9 mouse cellular contexts compared by ENCODE assay signal in the genomic region with DNA sequence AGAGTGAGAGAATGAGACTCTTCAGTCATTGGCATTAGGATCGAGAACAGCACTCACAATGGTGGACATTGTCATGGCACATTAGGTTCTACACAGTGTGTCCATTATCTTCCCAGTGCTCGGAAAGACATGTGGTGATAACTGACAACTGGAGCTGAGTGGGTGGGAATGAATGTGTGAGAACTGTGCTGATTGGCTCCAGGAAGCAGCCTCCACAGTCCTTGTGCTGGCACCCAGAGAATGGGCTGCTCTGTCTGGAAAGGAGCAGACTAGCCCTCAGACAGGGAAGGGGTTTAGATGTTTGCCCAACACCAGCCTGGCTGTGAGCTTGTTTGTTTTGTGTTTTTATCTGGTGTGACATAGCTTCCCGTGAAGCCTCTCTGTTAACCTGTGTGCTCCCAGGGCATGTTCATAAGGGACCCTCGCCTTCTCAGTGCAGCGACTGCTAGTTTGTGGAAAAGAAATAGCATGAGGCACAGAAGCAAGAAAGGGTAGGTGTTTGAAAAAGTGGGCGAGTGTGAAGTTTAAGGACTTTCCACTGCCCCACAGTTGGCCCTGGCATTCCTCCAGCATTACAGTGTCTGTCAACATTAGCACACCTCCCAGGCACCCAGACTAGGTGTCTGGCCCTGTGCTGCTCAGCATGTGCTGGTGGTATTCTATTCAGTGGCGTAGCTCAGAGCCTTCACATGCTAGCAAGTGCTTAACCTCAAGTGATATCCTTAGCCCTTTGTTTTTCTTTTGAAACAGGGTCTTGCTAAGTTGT. TPM values are rescaled to one million over a fixed set of nuclear protein-coding genes. Genes with fewer than 3 reads are reported as not detected.
DNase-seq lines count a peak whose midpoint lies in the region; ATAC-seq and TF ChIP-seq lines count a peak whose summit lies in the region.
"Had no signal": no experiment of that assay in that cellular context is flagged by ENCODE, and none has a peak within 500 bp of the region (broad histone marks: within the 10 kb centered on the region; RNA-seq: fewer than 3 reads in every experiment).

No protein-coding gene starts in this region.

- WGBS in heart, embryonic 11.5 days (ENCODE audit: insufficient replicate concordance) = 36% methylated on average over 7 of the region's 7 CpGs
- 40% methylated on average over 7 of the region's 7 CpGs for WGBS in hindbrain, postnatal 0 days
- WGBS in liver, embryonic 16.5 days (ENCODE audit: insufficient replicate concordance) = 47% methylated on average over 7 of the region's 7 CpGs
- 68% methylated on average over 7 of the region's 7 CpGs for WGBS in kidney, embryonic 16.5 days

- no peaks in the 10 kb centered on the region for H3K36me3 ChIP-seq in heart, embryonic 11.5 days (ENCODE audit: control insufficient read depth, insufficient read depth, low read length)
- no peaks in the 10 kb centered on the region for H3K36me3 ChIP-seq in hindbrain, postnatal 0 days (ENCODE audit: insufficient read depth, low read length)
- no peaks in the 10 kb centered on the region for H3K36me3 ChIP-seq in liver, embryonic 16.5 days (ENCODE audit: control insufficient read depth, insufficient read depth)
- no peaks in the 10 kb centered on the region for H3K36me3 ChIP-seq in kidney, embryonic 16.5 days (ENCODE audit: insufficient read depth, low read length)

- H3K4me3 ChIP-seq in heart, embryonic 11.5 days (ENCODE audit: low read depth, low read length) = no peak overlapping the region
- no peak overlapping the region for H3K4me3 ChIP-seq in hindbrain, postnatal 0 days (ENCODE audit: low read length)
- no peak overlapping the region for H3K4me3 ChIP-seq in liver, embryonic 16.5 days (ENCODE audit: low read depth, low read length)
- H3K4me3 ChIP-seq in kidney, embryonic 16.5 days (ENCODE audit: low read length) = no peak overlapping the region

- no peaks in the 10 kb centered on the region for H3K9me3 ChIP-seq in heart, embryonic 11.5 days (replicated peaks; ENCODE audit: control insufficient read depth, low read length)
- H3K9me3 ChIP-seq in hindbrain, postnatal 0 days (ENCODE audit: low read length) = no peaks in the 10 kb centered on the region
- no peaks in the 10 kb centered on the region for H3K9me3 ChIP-seq in liver, embryonic 16.5 days (replicated peaks; ENCODE audit: control insufficient read depth, low read length)
- no peaks in the 10 kb centered on the region for H3K9me3 ChIP-seq in kidney, embryonic 16.5 days (ENCODE audit: low read length)

- TF ChIP-seq CTCF in hindbrain, postnatal 0 days (IDR thresholded peaks at IDR 0.05; ENCODE audit: low read depth) = no peak

- peaks cover 19% of the 10 kb centered on the region for H3K4me1 ChIP-seq in heart, embryonic 11.5 days (ENCODE audit: control insufficient read depth, insufficient read depth, low read length)
- H3K4me1 ChIP-seq in hindbrain, postnatal 0 days (ENCODE audit: insufficient read depth, low read length) = no peaks in the 10 kb centered on the region; the same call in 1 of the 2 replicates
- H3K4me1 ChIP-seq in liver, embryonic 16.5 days (ENCODE audit: control insufficient read depth, low read depth, low read length) = no peaks in the 10 kb centered on the region
- no peaks in the 10 kb centered on the region for H3K4me1 ChIP-seq in kidney, embryonic 16.5 days (ENCODE audit: insufficient read depth, low read length)

- no peak overlapping the region; the same call in 1 of the 2 replicates for H3K4me2 ChIP-seq in heart, embryonic 11.5 days
- H3K4me2 ChIP-seq in hindbrain, postnatal 0 days (ENCODE audit: low read depth, low read length) = no peak overlapping the region
- no peak overlapping the region for H3K4me2 ChIP-seq in liver, embryonic 16.5 days (ENCODE audit: low read depth, low read length)
- H3K4me2 ChIP-seq in kidney, embryonic 16.5 days (replicated peaks; ENCODE audit: low read depth, low read length) = no peak overlapping the region

- H3K27ac ChIP-seq in heart, embryonic 11.5 days (ENCODE audit: low read depth, low read length) = peak overlapping the region; percentile 46; the same call in 1 of the 2 replicates
- peak overlapping the region; percentile 66; the same call in 1 of the 2 replicates for H3K27ac ChIP-seq in hindbrain, postnatal 0 days
- H3K27ac ChIP-seq in liver, embryonic 16.5 days (ENCODE audit: low read length) = peak overlapping the region; percentile 59; the same call in 1 of the 2 replicates
- no peak overlapping the region for H3K27ac ChIP-seq in kidney, embryonic 16.5 days (ENCODE audit: low read length)
- H3K27ac ChIP-seq: macrophage had no signal

- no peak for DNase-seq in heart, adult 11 months
- peak; percentile 21 for DNase-seq in adipocyte (ENCODE audit: low spot score)
- DNase-seq in hindbrain, postnatal 0 days (ENCODE audit: low spot score) = peak; percentile 56
- DNase-seq in T-cell, adult 2 months (ENCODE audit: low spot score) = no peak
- no peak for DNase-seq in natural killer cell, adult 2 months (ENCODE audit: low spot score in 2 of 2)

- no peaks in the 10 kb centered on the region for H3K27me3 ChIP-seq in heart, embryonic 11.5 days (ENCODE audit: control insufficient read depth, insufficient read depth, low read length)
- H3K27me3 ChIP-seq in hindbrain, postnatal 0 days (ENCODE audit: insufficient read depth, low read length) = no peaks in the 10 kb centered on the region
- no peaks in the 10 kb centered on the region for H3K27me3 ChIP-seq in liver, embryonic 16.5 days (ENCODE audit: control insufficient read depth, insufficient read depth, low read depth, low read length)
- no peaks in the 10 kb centered on the region for H3K27me3 ChIP-seq in kidney, embryonic 16.5 days (ENCODE audit: insufficient read depth, low read length)

- H3K9ac ChIP-seq in heart, embryonic 11.5 days (ENCODE audit: low read depth, low read length) = 0 out of 2 replicates have a peak overlapping the region, but pooled peaks have one; percentile 5
- H3K9ac ChIP-seq in hindbrain, postnatal 0 days (replicated peaks; ENCODE audit: low read length) = no peak overlapping the region
- peak overlapping the region; percentile 5; the same call in 1 of the 2 replicates for H3K9ac ChIP-seq in liver, embryonic 16.5 days (ENCODE audit: low read depth, low read length)
- H3K9ac ChIP-seq in kidney, embryonic 16.5 days (replicated peaks; ENCODE audit: low read length) = no peak overlapping the region

- no peak; the same call in 1 of the 2 replicates for ATAC-seq in heart, embryonic 11.5 days (replicated peaks; ENCODE audit: insufficient number of reproducible peaks, low FRiP score, low TSS enrichment)
- ATAC-seq in hindbrain, postnatal 0 days = peak; percentile 93
- ATAC-seq in liver, embryonic 16.5 days (ENCODE audit: low read depth) = peak; percentile 86
- ATAC-seq in kidney, embryonic 16.5 days (ENCODE audit: low FRiP score, low TSS enrichment) = no peak

RNA-seq across cellular contexts. Expression of a gene that starts 51.4 kb away (rescaled TPM):
- polyA plus RNA-seq in heart, embryonic 11.5 days (2014; fragmentation: Nextera tagmentation; extraction: Ambion mirVana) = 12.7 and 13.3 TPM in 2 replicates
- 45.3 and 53.6 TPM in 2 replicates for total RNA-seq in hindbrain, postnatal 0 days (2014; rRNA removed)
- polyA plus RNA-seq in hindbrain, postnatal 0 days (2015; fragmentation: Nextera tagmentation; extraction: Ambion mirVana) = 82.5 and 83.7 TPM in 2 replicates
- polyA plus RNA-seq in liver, embryonic 16.5 days (2015; fragmentation: Nextera tagmentation; extraction: Ambion mirVana) = 4.9 and 5.5 TPM in 2 replicates
- polyA plus RNA-seq in kidney, embryonic 16.5 days (2015; fragmentation: Nextera tagmentation; extraction: Ambion mirVana) = 19.2 and 21.3 TPM in 2 replicates

Comparison
In these comparisons a context has a peak if more than half of its experiments do, and no peak if none do; other contexts are left out.
1. ATAC-seq: peak in hindbrain, postnatal 0 days (single experiment) and liver, embryonic 16.5 days (single experiment); none in heart, embryonic 11.5 days (single experiment) and kidney, embryonic 16.5 days (single experiment).
2. H3K9ac ChIP-seq: peak in heart, embryonic 11.5 days (single experiment) and liver, embryonic 16.5 days (single experiment); none in hindbrain, postnatal 0 days (single experiment) and kidney, embryonic 16.5 days (single experiment).
3. DNase-seq: peak in adipocyte (single experiment) and hindbrain, postnatal 0 days (single experiment); none in heart, adult 11 months (single experiment), T-cell, adult 2 months (single experiment) and natural killer cell, adult 2 months (0 of 2).